Mouse (Mus musculus): Measurements from ENCODE around the gene Gm9837.
A peak's percentile ranks its signal among the peaks of the same experiment; 100 is the strongest.

Gm9837 gene

DNA sequence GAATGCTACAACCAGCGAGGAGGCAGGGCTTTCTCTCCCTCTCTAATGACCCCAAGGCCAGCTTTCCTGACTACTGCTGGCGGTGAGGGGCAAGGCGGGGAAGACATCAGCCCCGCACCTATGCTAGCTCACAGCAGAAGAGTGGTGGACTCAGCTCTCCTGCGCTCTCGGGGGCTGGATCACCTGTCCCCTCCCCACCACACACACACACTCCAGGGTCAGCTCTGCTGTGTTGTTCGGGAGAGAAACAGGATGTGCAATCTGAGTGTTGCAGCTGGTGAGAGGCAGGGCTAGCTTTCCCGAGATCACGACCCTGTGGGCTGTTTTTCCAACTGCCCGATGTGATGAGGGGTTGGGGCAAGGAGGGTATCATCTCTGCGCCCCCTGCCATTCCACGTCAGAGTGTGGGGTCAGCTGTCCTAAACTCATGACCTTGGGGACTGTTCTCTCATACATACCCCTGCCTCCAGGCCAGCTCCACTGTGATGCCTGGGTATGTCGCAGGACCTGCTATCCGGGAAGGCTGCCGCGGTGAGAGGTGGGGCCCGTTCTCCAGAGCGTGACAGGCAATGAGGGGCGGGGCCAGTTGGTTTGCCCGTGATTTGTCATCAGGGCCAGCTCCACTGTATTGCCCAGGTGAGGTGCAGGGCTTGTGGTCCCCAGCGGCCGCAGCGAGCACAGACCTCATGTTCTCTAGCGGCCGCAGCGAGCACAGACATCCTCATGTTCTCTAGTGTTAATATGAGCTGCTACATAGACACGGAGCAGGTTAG is 16.7 kb upstream of the Gm9837 start:
- peak; percentile 61 for DNase-seq

DNA sequence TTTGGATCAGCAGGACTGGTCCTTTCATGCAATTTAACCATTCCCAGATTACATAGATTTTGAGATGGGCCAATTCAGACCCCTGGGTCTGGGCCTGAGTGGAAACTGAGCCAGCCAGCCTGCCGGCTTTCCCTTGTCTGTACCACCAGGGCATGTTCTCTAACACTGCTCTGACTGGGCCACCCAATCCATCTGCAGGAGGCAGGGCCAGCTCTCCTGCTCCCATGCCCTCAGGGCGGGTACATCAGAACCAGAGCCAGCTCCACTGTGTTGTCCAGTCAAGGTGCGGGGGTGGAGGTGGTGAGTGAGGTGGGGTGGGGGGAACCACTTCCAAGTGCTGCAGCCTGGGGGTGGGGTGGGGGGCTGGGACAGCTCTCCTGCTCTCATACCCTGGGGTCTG is 16.1 kb upstream of the Gm9837 start:
- no peak for DNase-seq

DNA sequence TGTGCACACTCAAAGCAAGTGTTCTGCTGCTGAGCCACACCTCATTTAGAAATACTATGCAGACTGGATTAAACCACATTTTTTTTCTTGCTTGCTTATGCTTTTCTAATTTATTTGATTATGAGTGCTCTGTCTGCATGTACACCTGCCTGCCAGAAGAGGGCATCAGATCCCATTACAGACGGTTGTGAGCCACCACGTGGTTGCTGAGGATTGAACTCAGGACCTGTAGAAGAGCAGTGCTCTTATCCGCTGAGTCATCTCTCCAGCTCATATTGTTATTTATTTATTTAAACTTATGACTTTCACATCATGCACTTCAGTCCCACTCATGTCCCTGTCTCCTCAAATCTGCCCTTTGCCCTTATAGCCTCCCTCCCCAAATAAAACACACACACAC is 15.4 kb upstream of the Gm9837 start:
- no peak for DNase-seq

DNA sequence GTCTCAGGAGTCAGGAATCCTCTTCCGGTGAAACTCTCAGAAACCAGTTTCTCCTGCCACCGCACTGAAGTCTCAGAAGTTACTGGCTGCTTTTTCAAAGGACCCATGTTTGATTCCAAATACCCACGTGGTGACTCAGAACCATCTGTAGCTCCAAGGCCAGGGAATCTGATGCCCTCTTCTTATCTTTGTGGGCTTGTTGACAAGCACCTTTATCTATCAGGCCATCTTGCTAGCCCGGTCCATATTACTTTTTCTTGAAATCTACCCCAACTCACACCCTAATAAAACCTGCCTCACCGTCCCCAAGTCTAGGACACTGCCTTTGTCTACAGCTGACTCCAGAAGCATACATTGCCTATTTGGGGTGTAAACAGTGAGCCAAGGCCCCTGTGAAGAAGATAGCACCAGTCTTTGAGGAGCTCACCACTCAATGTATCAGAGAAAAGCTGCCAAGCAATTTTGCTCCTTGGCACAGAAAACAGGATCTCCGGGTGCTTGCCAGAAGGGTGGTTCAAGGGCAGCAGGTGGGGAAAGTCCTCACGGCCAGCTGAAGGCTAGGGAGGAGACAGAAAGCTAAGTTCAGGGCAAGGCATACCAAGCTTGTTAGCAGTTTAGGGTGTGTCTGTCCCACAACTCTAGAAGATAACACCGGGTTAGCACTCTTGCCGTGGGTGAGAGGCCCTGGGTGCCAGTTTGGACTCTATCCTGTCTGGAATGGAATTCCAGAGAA is 13.0 kb upstream of the Gm9837 start:
- no peak for DNase-seq

DNA sequence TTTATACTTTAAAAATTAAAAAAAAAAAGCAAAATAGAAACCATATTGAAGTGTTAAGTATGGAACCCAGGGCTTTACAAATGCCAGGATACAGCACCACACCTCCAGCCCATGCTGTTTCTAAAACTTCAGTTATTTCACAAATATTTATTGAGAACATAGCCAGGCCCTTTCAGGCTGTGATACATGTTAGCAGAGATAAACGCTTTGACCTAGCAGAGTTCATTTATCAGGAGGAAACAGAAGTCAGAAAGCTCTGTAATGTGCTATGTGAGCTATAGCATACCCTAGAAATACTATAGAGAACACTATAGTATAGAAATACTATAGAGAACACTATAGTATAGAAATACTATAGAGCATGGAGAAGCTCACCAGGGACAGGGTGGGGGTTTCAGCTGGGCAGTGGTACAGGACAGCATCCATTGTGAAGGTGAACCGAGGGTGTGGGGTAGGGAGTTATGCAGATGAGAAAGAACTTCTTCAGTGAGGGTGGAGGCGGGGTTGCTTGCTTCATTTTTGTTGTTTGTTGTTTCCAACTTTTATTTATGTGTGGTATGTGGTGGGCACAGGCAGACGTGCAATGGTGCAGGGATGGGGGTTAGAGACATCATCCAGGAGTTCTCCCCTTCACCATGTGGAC is 10.9 kb upstream of the Gm9837 start:
- no peak for DNase-seq

DNA sequence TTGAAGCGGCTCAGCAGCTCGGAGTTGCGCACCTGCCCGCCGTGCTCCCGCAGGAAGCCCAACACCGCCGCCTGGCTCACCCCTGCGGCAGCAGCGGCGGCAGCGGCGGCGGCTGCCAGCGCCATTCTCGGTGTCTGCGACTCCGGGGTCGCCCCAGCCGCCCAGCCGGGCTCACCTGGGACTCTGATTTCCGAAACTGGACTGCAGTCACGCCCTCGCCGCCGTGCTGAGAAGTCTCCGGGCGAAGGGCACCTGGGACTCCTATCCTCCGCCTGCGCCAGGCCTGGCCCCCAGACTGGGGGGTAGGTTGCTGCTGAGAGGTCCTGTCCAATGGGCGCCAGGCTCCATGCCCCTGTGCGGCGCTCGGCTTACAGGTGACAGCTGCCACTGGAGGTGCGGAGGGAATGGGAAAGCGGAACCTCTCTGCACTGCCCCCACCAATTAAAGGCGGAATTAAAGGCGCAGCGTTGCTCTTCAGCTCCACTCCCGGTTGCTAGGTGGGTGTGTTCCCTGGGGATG is 9.6 kb upstream of the Gm9837 start, which contains the start of the genes Gm9945 and Sowaha:
Gene Gm9945 (plus strand): TSS at position 384 of the 519 bp plus-strand sequence.
Gene Sowaha (minus strand): TSS at position 492 of the 519 bp plus-strand sequence.
- peak; percentile 70 for DNase-seq

DNA sequence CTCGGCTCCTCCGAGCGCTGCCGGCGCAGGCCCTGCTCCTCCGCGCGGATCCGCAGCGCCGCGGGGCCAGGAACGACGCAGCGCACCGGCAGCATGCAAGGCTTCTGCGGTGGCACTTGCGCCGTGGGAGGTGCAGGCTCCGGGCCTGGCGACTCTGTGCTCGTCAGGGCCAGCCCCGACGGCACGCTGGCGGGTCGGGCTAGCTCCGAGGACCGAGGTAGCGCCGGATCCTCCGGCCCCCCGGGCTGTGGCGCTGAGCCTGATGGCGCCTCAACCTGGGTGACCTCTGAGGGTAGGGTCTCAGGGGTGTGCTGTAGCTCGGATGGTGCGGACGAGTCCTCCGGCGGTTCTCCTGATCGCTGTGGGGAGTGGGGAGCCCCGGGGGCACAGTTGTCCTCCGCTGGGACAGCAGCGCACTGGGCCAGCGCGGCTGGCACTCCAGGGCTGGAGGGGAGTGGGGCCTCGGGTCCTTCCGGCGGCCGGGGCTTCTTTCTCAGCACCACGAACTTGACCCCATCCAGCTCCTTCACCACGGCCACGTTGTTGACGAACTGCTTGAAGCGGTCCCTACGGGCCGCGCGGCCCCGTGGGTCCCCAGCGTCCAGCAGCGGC is 9.0 kb upstream of the Gm9837 start:
- no peak for DNase-seq

DNA sequence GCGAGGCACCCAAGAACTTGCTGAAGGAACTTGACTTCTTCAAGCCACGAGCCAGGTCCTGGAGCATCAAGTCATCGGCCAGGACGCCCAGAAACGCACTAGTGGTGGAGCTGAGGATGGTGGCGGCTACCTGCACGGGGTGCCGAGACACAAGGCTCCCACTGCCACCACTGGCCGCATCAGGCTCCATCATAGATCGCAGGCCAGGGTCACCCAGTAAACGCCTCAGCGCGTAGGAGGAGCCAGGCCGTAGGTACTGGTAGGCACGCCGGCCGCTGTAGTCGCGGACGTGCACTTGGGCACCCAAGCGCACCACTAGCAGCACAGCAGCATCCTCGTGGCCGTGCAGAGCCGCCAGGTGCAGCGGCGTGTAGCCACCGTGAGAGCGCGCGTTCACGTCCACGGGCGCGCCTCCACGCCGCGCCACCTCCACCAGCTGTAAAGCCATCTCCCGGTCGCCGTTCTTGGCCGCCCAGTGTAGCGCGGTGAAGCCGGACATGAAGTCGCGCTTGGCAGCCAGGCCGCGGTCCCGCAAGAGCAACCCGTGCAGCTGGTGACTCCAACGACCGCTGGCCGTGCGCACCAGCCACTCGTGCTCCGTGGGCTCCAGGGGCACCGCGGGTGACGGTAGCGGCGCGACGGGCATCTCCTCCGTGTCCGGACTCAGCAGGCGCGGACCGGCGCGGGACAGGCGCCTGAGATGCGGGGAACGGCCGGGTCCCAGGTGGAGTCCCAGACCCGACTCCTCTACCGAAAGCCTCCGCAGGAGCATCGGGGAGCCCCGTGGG is 8.3 kb upstream of the Gm9837 start:
- no peak for DNase-seq

DNA sequence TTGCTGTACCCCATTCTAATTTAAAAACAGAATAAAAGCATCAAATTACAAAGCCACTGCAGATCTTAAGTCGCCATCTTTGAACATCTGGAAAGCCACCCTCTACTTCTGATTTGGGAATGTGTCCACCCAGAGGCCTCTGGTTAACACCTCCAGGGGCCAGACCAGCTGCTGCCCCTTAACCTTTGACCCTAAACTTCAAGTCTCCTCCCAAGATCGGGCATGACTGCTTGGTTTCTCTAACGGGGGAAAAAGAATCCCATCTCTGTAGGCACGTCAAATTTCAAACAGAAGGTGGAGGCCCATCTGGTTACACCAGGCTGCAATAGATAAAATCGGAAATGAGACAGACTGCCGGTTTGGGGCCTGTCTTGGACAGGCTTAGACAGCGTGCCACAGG is 7.6 kb upstream of the Gm9837 start:
- DNase-seq = no peak

DNA sequence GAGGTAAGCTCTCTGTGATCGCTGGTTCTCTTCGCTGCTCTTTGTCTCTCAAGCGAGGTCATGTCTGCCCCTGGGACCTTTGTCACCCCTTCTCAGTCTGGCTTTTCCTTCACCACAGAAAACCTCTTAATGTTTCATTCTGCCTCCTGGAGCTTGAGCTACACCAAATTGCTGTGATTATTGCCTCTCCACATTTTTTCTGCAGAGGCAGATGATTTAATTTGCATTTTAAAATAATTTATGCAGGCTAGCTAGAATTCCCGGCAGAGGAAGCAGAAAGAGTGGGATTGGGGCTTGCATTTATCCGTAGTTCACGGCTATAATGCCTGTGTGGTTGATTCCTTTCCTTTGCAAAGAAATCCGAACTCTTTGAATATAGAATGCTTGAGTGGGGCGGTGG is 5.3 kb upstream of the Gm9837 start:
- DNase-seq = no peak

DNA sequence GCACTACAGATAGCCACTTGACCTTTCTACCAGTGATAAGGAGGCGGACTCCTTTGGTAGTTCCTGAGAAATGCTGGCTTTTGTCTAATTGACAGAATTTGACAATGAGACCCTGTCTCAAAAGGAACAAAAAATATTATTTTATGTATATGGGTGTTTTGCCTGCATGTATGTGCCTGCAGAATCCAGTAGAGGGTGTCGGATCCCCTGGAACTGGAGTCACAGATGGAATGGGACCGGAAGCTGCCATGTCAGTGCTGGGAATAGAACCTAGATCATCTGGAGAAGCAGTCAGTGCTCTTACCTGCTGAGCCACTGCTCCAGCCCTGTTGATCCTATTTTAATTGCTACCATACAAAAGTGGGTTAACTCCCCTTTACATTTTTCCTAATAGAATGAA is 2.4 kb upstream of the Gm9837 start:
- no peak for DNase-seq

DNA sequence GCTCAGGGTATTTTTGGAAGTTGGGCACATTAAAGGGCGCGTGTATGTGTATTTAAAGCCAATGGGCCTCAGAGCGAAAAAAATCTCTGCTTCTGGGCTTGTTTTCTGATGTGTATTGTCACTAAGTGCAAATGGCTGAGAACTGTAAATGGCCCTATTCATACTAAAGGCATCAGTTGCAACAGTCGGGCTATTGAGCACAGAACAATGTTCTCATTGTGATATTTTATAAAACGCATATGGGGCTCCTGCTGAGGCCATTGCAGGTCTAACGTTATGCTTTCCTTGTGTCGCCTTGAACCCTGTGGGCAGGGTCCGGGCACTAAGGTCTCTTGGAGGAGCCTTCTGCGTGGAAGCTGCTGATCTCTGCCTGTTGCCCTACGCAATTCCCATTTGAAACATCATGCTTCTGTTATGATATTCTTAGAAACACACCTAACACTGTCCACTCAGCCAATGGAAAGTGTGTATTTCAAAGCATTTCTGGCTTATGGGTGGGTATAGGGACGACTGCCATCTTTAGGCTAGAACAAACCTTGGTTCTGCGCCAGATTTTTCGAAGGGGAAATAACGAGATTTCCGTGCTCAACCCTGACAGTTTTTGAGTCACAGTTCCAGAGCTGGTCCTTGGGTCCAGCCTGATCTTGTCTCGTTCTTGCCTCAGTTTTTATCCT is 848 bp downstream of the Gm9837 start:
- no peak for DNase-seq

DNA sequence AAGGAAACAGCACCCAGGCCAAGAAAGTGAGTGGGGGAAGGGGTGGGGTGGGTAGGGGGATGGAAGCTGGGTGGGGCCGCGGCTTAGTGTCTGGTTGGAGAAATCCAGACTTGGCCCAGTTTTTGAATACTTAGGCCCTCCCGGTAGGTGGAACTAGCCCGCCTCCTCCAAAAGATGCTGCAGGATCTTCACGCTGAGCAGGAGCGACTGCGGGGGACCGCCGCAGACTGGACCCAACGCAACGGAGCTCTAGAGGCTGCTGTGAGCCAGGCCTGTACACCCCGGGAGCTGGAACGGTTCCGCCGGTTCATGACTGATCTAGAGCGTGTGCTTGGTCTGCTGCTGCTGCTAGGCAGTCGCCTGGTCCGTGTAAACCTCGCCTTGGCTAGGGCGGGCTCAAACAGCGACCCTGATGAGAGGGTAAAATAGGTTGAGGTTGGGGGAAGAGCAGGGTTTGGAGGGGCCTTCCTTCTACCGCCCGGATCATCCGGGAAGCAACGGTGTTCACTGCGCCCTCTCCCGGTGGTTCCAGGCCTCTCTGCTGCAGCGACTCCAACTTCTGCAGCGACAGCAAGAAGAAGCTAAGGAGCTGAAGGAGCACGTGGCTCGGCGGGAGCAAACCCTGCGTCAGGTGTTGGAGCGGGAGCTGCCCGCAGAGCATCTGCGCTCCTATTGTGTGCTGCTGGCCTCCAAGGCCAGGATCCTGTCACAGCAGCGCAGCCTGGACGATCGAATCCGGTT is 3.9 kb downstream of the Gm9837 start:
- DNase-seq = peak; percentile 81

DNA sequence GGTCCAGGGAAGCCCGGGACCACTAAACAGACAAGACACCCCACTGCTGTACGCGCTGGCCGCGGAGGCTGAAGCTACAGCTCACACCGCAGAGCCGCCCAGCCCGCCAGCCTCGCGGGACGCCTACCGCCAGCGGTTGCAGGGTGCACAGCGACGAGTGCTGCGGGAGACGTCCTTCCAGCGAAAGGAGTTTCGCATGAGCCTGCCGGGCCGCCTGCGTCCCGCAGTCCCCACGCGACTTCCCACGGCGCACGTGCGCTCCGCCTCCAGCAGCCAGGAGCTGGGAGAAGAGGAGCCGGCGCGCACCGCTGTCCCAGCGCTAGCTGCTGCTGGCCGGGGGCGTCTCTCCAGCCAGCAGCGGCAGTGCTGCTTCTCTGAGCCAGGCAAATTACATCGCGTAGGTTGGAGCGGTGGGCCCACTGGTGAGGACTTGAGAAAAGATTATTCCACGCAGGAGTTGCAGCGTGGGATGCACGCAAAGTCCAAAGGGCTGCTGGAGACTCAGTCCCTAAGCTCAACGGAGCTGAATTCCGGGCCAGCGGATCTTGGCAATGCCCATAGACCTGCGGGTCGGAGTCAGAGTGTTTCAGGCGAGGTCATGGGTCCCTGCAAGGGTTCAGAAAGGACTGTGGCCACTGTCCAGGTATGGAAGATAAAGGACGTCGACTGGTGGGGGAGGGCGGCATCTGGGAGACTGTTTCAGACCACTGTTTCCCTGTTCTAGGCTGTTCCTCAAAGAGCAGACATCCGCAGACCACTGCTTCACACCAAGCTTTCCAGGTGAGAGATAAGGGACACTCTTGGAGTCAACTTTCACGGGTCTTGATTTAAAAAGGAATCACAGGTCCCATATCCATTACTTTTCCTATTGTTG is 6.5 kb downstream of the Gm9837 start:
- DNase-seq = no peak

DNA sequence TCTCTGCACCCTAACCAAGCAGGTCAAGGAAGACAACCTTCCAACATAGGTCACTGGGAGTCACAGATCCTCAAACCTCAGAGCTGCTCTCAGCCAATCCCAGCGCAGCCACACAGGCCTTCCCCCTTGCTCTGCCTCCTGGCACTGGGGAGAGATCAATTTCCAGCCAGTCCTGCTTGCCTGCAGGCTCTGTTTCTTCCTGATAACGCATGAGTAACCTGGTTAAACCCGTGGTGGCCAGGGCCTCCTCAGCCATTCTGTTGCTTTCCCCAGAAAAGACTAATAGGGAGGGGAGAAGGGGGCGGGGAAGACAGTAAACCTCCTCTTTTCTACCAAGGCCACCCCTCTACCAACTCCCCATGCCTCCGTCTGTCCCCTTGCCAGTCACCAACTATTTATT is 8.6 kb downstream of the Gm9837 start:
- no peak for DNase-seq

DNA sequence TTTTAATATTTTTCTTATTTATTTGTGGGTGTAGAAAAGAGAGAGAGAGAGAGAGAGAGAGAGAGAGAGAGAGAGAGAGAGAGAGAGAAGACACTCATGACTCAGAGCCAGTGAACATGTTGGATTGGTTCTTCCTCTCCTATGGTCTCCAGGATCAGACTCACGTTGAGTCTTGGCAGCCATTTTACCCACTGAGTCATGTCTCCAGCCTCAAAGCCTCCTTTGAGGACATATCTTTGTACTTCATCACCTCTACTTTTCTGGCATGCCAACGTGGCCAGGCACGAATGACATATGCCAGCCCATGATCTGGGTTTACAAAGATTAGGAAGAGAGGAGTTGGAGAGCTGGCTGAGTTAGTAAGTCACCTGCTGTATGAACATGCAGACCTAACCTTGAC is 10.1 kb downstream of the Gm9837 start:
- DNase-seq = no peak

DNA sequence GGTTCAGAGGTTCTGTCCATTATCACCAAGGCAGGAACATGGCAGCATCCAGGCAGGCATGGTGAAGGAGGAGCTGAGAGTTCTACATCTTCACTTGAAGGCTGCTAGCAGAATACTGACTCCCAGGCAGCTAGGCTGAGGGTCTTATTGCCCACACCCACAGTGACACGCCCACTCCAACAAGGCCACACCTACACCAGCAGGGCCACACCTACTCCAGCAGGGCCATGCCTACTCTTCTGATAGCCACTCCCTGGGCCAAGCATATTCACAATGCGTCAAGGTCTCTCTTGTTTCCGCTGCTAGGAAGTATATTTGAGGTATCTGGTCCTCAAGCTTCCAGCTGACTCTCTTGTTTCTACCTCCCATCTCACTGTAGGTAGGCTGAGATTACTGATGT is 11.3 kb downstream of the Gm9837 start:
- DNase-seq = no peak

DNA sequence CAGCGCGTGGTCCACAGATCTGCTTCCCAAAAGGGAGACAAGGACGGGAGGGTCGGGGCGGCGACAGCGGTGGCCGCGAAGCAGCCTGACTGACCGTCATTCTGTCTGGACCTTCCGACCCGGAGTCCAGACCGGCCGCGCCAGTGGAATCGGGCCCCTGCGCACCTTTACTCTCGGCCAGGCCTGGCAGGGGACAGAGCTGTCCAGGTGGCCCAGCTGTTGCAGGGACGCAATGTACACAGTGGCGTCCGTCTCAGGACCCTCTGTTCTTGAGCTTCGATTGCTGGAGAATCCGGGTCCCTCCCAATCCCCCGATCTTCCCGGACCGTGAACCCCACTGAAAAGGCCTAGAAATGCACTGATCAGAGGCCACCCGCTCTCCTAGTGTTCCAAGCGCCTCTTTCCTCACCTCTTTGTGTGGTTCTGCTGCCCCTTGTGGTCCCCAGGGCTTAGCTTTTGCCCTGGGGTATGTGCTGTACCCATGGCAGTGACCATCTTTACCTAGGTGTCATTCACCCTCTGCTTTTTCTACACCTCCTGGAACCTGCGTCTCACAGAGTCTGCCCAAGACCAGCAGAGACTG is 12.8 kb downstream of the Gm9837 start:
- no peak for DNase-seq

Measured in kidney, postnatal 14 days (tissue).